In genomic region chr2:121916047-121916970, GRCm38 (mm10) we compare ENCODE assay signal across 17 mouse cellular contexts. TPM values are rescaled to one million over a fixed set of nuclear protein-coding genes. Genes with fewer than 3 reads are reported as not detected.
DNase-seq lines count a peak whose midpoint lies in the region; ATAC-seq and TF ChIP-seq lines count a peak whose summit lies in the region.
"Had no signal": no experiment of that assay in that cellular context is flagged by ENCODE, and none has a peak within 500 bp of the region (broad histone marks: within the 10 kb centered on the region; RNA-seq: fewer than 3 reads in every experiment).

No protein-coding gene starts in this region.

- no peaks in the 10 kb centered on the region for H3K4me1 ChIP-seq in kidney, adult 2 months (ENCODE audit: control insufficient read depth, insufficient read depth, low read length)
- H3K4me1 ChIP-seq in kidney, embryonic 16.5 days (ENCODE audit: insufficient read depth, low read length) = no peaks in the 10 kb centered on the region
- no peaks in the 10 kb centered on the region for H3K4me1 ChIP-seq in lung, embryonic 14.5 days (ENCODE audit: insufficient read depth)
- peaks cover 3% of the 10 kb centered on the region for H3K4me1 ChIP-seq in lung, adult 2 months (ENCODE audit: control insufficient read depth, insufficient read depth, low read length)
- peaks cover 7% of the 10 kb centered on the region for H3K4me1 ChIP-seq in embryonic fibroblast, embryonic 13.5 days (ENCODE audit: control insufficient read depth, insufficient read depth, low read length)
- H3K4me1 ChIP-seq: embryonic facial prominence, embryonic 15.5 days; heart, embryonic 15.5 days had no signal

- TF ChIP-seq POLR2A in kidney, adult 2 months (IDR thresholded peaks at IDR 0.05; ENCODE audit: low read depth, low read length) = no peak
- no peak for TF ChIP-seq POLR2A in lung, adult 2 months (IDR thresholded peaks at IDR 0.05; ENCODE audit: borderline replicate concordance, extremely low read depth, low read depth, low read length)
- no peak for TF ChIP-seq POLR2A in embryonic fibroblast, embryonic 13.5 days (IDR thresholded peaks at IDR 0.05; ENCODE audit: low read depth, low read length)

- TF ChIP-seq CTCF in kidney, adult 2 months (conservative IDR thresholded peaks at IDR 0.05; ENCODE audit: insufficient read depth, insufficient read length, low read depth, low read length) = no peak
- TF ChIP-seq CTCF in lung, embryonic 14.5 days (IDR thresholded peaks at IDR 0.05; ENCODE audit: low read depth) = no peak
- TF ChIP-seq CTCF in lung, adult 2 months (IDR thresholded peaks at IDR 0.05; ENCODE audit: insufficient read depth, low read length) = no peak
- TF ChIP-seq CTCF in embryonic fibroblast, embryonic 13.5 days (IDR thresholded peaks at IDR 0.05; ENCODE audit: borderline replicate concordance, insufficient read depth, low read length) = no peak

- H3K27me3 ChIP-seq in kidney, adult 2 months (replicated peaks; ENCODE audit: control insufficient read depth, insufficient read depth, low read length) = no peaks in the 10 kb centered on the region
- no peaks in the 10 kb centered on the region for H3K27me3 ChIP-seq in kidney, embryonic 16.5 days (ENCODE audit: insufficient read depth, low read length)
- H3K27me3 ChIP-seq in lung, embryonic 14.5 days (ENCODE audit: insufficient read depth, low read length) = no peaks in the 10 kb centered on the region
- H3K27me3 ChIP-seq: CH12.LX; embryonic facial prominence, embryonic 15.5 days; heart, embryonic 15.5 days had no signal

- 73% methylated on average over 5 of the region's 5 CpGs for WGBS in kidney, adult 2 months
- 85% methylated on average over 5 of the region's 5 CpGs for WGBS in kidney, embryonic 16.5 days
- 77% methylated on average over 5 of the region's 5 CpGs for WGBS in lung, embryonic 14.5 days
- WGBS in lung, adult 2 months = 72% methylated on average over 5 of the region's 5 CpGs

- no peak overlapping the region for H3K9ac ChIP-seq in kidney, embryonic 16.5 days (replicated peaks; ENCODE audit: low read length)
- H3K9ac ChIP-seq in lung, embryonic 14.5 days = no peak overlapping the region
- H3K9ac ChIP-seq: embryonic facial prominence, embryonic 15.5 days; forebrain, postnatal 0 days; heart, embryonic 15.5 days had no signal

- peak; percentile 30 for DNase-seq in kidney, adult 2 months
- DNase-seq in lung, embryonic 14.5 days = peak; percentile 79
- no peak for DNase-seq in lung, adult 2 months
- peak; percentile 54 for DNase-seq in telencephalon, adult 2 months (ENCODE audit: low read depth, low spot score)
- no peak for DNase-seq in cerebellum, postnatal 14 days
- DNase-seq: adrenal gland, postnatal 10 days; cerebellum, postnatal 25 days; forebrain, postnatal 0 days; thymus, postnatal 14 days had no signal

- ATAC-seq in kidney, embryonic 16.5 days (ENCODE audit: low FRiP score, low TSS enrichment) = no peak
- ATAC-seq in lung, embryonic 14.5 days (ENCODE audit: insufficient read depth) = 0 out of 2 replicates have a peak, but pooled peaks have one; percentile 4
- ATAC-seq: forebrain, postnatal 0 days; hindbrain, postnatal 0 days had no signal

- no peak overlapping the region for H3K4me2 ChIP-seq in kidney, embryonic 16.5 days (replicated peaks; ENCODE audit: low read depth, low read length)
- H3K4me2 ChIP-seq in lung, embryonic 14.5 days = no peak overlapping the region
- H3K4me2 ChIP-seq: embryonic facial prominence, embryonic 15.5 days; heart, embryonic 15.5 days had no signal

- no peak overlapping the region for H3K27ac ChIP-seq in kidney, adult 2 months (ENCODE audit: insufficient read depth, low read depth, low read length)
- no peak overlapping the region for H3K27ac ChIP-seq in kidney, embryonic 16.5 days (ENCODE audit: low read length)
- H3K27ac ChIP-seq in lung, embryonic 14.5 days (ENCODE audit: low read depth) = peak overlapping the region; percentile 6; the same call in 1 of the 2 replicates
- peak overlapping the region; percentile 76 for H3K27ac ChIP-seq in embryonic fibroblast, embryonic 13.5 days (ENCODE audit: insufficient read depth, low read length)
- H3K27ac ChIP-seq: embryonic facial prominence, embryonic 15.5 days; heart, embryonic 15.5 days; hindbrain, postnatal 0 days had no signal

- H3K9me3 ChIP-seq in kidney, embryonic 16.5 days (ENCODE audit: low read length) = no peaks in the 10 kb centered on the region
- H3K9me3 ChIP-seq in lung, embryonic 14.5 days (ENCODE audit: low read depth, low read length) = no peaks in the 10 kb centered on the region
- H3K9me3 ChIP-seq: embryonic facial prominence, embryonic 15.5 days; heart, embryonic 15.5 days had no signal

- H3K36me3 ChIP-seq in kidney, adult 2 months (ENCODE audit: control insufficient read depth, insufficient read depth, low read length) = no peaks in the 10 kb centered on the region
- peaks cover 3% of the 10 kb centered on the region for H3K36me3 ChIP-seq in kidney, embryonic 16.5 days (ENCODE audit: insufficient read depth, low read length)
- peaks cover 13% of the 10 kb centered on the region for H3K36me3 ChIP-seq in lung, embryonic 14.5 days (ENCODE audit: insufficient read depth)

- no peak overlapping the region for H3K4me3 ChIP-seq in kidney, adult 2 months (ENCODE audit: insufficient read depth, low read depth, low read length)
- no peak overlapping the region for H3K4me3 ChIP-seq in kidney, embryonic 16.5 days (ENCODE audit: low read length)
- H3K4me3 ChIP-seq in lung, embryonic 14.5 days (ENCODE audit: low read depth, low read length) = no peak overlapping the region
- no peak overlapping the region for H3K4me3 ChIP-seq in lung, adult 2 months (replicated peaks; ENCODE audit: extremely low read depth, low read depth, low read length)
- H3K4me3 ChIP-seq in embryonic fibroblast, embryonic 13.5 days (ENCODE audit: insufficient read depth, low read length) = no peak overlapping the region
- H3K4me3 ChIP-seq: embryonic facial prominence, embryonic 15.5 days; heart, embryonic 15.5 days had no signal

RNA-seq across cellular contexts. Expression of gene Ctdspl2, which starts 39.5 kb away (rescaled TPM):
- 4.7 and 4.8 TPM in 2 replicates for polyA plus RNA-seq in kidney, adult 2 months (2012; rRNA removed)
- 49.5 and 54.2 TPM in 2 replicates for polyA plus RNA-seq in kidney, embryonic 16.5 days (2015; fragmentation: Nextera tagmentation; extraction: Ambion mirVana)
- 58.9 and 60.2 TPM in 2 replicates for polyA plus RNA-seq in lung, embryonic 14.5 days (2014; fragmentation: Nextera tagmentation; extraction: Ambion mirVana)
- 4.6 and 5.8 TPM in 2 replicates for polyA plus RNA-seq in lung, adult 2 months (2012; rRNA removed)
- 31.6 and 49.9 TPM in 2 replicates for polyA plus RNA-seq in embryonic fibroblast, embryonic 13.5 days (2011; ENCODE audit: insufficient read length, low read depth, missing spikeins)

RNA-seq across cellular contexts. Expression of gene Mageb3, which starts 39.6 kb away (rescaled TPM):
- polyA plus RNA-seq in kidney, adult 2 months (2012; rRNA removed) = 0.03 TPM in 1 of 2 replicates, not detected in the other
- polyA plus RNA-seq in kidney, embryonic 16.5 days (2015; fragmentation: Nextera tagmentation; extraction: Ambion mirVana) = 0.22 and 0.25 TPM in 2 replicates
- polyA plus RNA-seq in lung, embryonic 14.5 days (2014; fragmentation: Nextera tagmentation; extraction: Ambion mirVana) = 0.12 TPM in 1 of 2 replicates, not detected in the other
- polyA plus RNA-seq in lung, adult 2 months (2012; rRNA removed) = not detected in 2 replicates
- polyA plus RNA-seq in embryonic fibroblast, embryonic 13.5 days (2011; ENCODE audit: insufficient read length, low read depth, missing spikeins) = not detected in 2 replicates
- polyA plus RNA-seq: gonadal fat pad, adult 2 months; liver, adult 2 months had no signal

RNA-seq across cellular contexts. Expression of gene Casc4, which starts 49.5 kb away (rescaled TPM):
- 9.6 and 12.9 TPM in 2 replicates for polyA plus RNA-seq in kidney, adult 2 months (2012; rRNA removed)
- polyA plus RNA-seq in kidney, embryonic 16.5 days (2015; fragmentation: Nextera tagmentation; extraction: Ambion mirVana) = 15.0 and 20.2 TPM in 2 replicates
- 22.4 and 24.1 TPM in 2 replicates for polyA plus RNA-seq in lung, embryonic 14.5 days (2014; fragmentation: Nextera tagmentation; extraction: Ambion mirVana)
- polyA plus RNA-seq in lung, adult 2 months (2012; rRNA removed) = 28.7 and 38.5 TPM in 2 replicates
- 74.5 and 94.2 TPM in 2 replicates for polyA plus RNA-seq in embryonic fibroblast, embryonic 13.5 days (2011; ENCODE audit: insufficient read length, low read depth, missing spikeins)

Comparison
In these comparisons a context has a peak if more than half of its experiments do, and no peak if none do; other contexts are left out.
1. DNase-seq: peak in kidney, adult 2 months (single experiment), lung, embryonic 14.5 days (single experiment) and telencephalon, adult 2 months (single experiment); none in lung, adult 2 months (single experiment) and cerebellum, postnatal 14 days (0 of 2).
2. H3K27ac ChIP-seq: peak in lung, embryonic 14.5 days (single experiment) and embryonic fibroblast, embryonic 13.5 days (single experiment); none in kidney, adult 2 months (single experiment) and kidney, embryonic 16.5 days (single experiment).